Mouse (Mus musculus) megakaryocyte, embryonic 14.5 days (primary cell): ENCODE data around the gene C2cd3.

ENCODE experiments used
- FLI1 ChIP-seq: IDR thresholded peaks from 2 replicates; pipeline ENCODE4 v1.6.1; 2012; ENCODE audit warnings: low read length, inconsistent platforms, mixed read lengths
- GATA1 ChIP-seq: IDR thresholded peaks from 3 replicates; pipeline ENCODE4 v1.6.1; 2012; ENCODE audit warnings: mixed read lengths, low read length, inconsistent platforms, borderline replicate concordance

DNA sequence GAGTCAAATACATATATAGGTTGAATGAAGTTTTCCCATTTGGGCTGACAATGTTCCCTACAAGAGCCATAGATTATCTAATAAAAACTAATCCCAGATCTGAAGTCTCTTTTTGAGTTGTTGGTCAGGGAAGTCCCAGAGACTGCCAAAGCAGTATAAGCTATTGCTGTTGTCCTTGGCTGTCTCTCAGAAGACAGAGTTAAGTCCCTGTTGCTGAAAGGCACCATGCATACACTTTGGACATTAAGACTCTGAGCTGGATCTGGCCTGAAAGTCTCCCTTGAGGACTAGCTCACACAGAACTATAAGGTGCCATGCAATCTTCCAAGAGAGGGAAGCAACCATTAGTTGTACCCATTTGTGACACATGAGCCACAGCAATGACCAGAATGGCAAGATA is 14.2 kb upstream of the C2cd3 start:
- TF ChIP-seq GATA1 = no peak
- TF ChIP-seq FLI1 = no peak
